Mouse (Mus musculus): ENCODE results near the gene Mxi1.

The Mxi1 gene

DNA sequence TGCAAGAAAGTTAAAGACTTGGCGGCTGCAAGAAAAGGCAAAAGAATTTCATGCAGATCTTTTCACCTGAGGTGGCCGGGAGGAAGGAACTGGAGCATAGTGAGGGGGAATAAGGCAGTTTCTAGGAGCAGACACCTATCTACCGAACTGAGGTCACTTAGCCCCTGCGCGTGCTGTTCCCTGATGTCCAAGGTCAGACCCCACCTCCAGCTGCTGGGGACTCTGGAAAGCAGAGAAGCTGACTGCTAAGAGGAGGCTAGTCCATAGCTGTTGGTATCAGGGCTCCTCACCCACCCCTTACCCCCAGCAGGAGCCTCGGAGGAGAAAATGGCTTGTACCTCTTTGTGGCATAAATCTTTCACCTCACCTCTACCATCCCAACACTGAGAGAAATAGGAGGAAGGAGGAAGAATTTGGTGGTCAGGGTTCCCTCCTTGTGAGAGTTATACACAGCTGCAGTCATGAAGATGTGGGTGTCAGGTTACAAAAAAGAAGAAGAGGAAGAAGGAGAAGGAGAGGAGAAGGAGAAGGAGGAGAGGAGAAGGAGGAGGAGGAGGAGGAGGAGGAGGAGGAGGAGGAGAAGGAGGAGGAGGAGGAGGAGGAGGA is 111.4 kb downstream of the Mxi1 start:
- DNase-seq (ENCODE audit: low read depth in 2 of 2, low spot score in 2 of 2): no peak

- DNase-seq (ENCODE audit: low read depth in 2 of 2, low spot score in 2 of 2): no peak
Measured at GRCm38 (mm10) chr19:53422358-53423308, 112.3 kb downstream of the Mxi1 start.

GRCm38 (mm10) chr19:53423341-53423753 is 113.0 kb downstream of the Mxi1 start:
- DNase-seq (ENCODE audit: low read depth in 2 of 2, low spot score in 2 of 2): peak; percentile 66 to 77

GRCm38 (mm10) chr19:53423816-53424465 is 113.6 kb downstream of the Mxi1 start:
- DNase-seq (ENCODE audit: low read depth in 2 of 2, low spot score in 2 of 2): peak; percentile 46 to 62

GRCm38 (mm10) chr19:53424629-53425028 is 114.3 kb downstream of the Mxi1 start:
- peak; percentile 90 to 92 for DNase-seq (ENCODE audit: low read depth in 2 of 2, low spot score in 2 of 2)

Measured in CD8-positive naive resting alpha-beta T cell, adult 2 months (primary cell).